Mouse (Mus musculus) midbrain, embryonic 14.5 days (tissue): ENCODE results near the gene Apbb2. TPM values are rescaled to one million over a fixed set of nuclear protein-coding genes. Genes with fewer than 3 reads are reported as not detected.

ENCODE experiments used
- ATAC-seq: fragments of 200-750 bp; cut with Nextera tagmentation; 2 replicates; pipeline ENCODE4 v1.8.0; 2017; ENCODE audit warnings: moderate number of reproducible peaks, moderate library complexity; ENCODE audit not compliant: low FRiP score, low TSS enrichment
- DNase-seq: peaks from one replicate; pipeline ENCODE4 v3.0.0-alpha.2; 2015
- H3K27ac ChIP-seq: fragments of 300-500 bp; sonication (generic); replicated peaks from 2 replicates; pipeline ENCODE4 v1.5.1; 2014; ENCODE audit warnings: mild to moderate bottlenecking, low read depth, low read length, moderate library complexity
- H3K27me3 ChIP-seq: fragments of 300-500 bp; sonication (generic); 2 replicates; pipeline ENCODE4 v1.6.1; 2014; ENCODE audit warnings: low read length, control low read depth, mixed read lengths; ENCODE audit not compliant: control insufficient read depth, insufficient read depth
- H3K36me3 ChIP-seq: fragments of 300-500 bp; sonication (generic); 2 replicates; pipeline ENCODE4 v1.6.1; 2014; ENCODE audit warnings: low read length, control low read depth; ENCODE audit not compliant: control insufficient read depth, insufficient read depth
- H3K4me1 ChIP-seq: fragments of 300-500 bp; sonication (generic); 2 replicates; pipeline ENCODE4 v1.6.1; 2014; ENCODE audit warnings: mild to moderate bottlenecking, antibody characterized with exemption, low read length, control low read depth; ENCODE audit not compliant: control insufficient read depth, insufficient read depth
- H3K4me2 ChIP-seq: fragments of 300-500 bp; sonication (generic); 2 replicates; pipeline ENCODE4 v1.6.1; 2014; ENCODE audit warnings: mild to moderate bottlenecking, low read length, moderate library complexity
- H3K4me3 ChIP-seq: fragments of 300-500 bp; sonication (generic); replicated peaks from 2 replicates; pipeline ENCODE4 v1.5.1; 2014; ENCODE audit warnings: low read depth, low read length
- H3K9ac ChIP-seq: fragments of 300-500 bp; sonication (generic); replicated peaks from 2 replicates; pipeline ENCODE4 v1.6.1; 2014; ENCODE audit warnings: mild to moderate bottlenecking, low read length, moderate library complexity
- H3K9me3 ChIP-seq: fragments of 300-500 bp; sonication (generic); 2 replicates; pipeline ENCODE4 v1.6.1; 2016; ENCODE audit warnings: low read length, control low read depth, mixed read lengths; ENCODE audit not compliant: control insufficient read depth
- WGBS: fragments of 180-500 bp; shearing (Covaris S2); extraction: QIAGEN DNeasy Blood & Tissue Kit; methylation state at CpG from one replicate; pipeline ENCODE4 v1.1.7; 2014; 5-methylcytosine and 5-hydroxymethylcytosine counted together
- polyA plus RNA-seq: library from polyadenylated mRNA; unstranded; fragments of >200 nt; fragmentation: Nextera tagmentation; extraction: Ambion mirVana; gene quantifications from 2 replicates; pipeline ENCODE4 v1.2.1, GENCODE M21; 2014

Gene Apbb2
- polyA plus RNA-seq, 1 experiment from 2014 or later = 116 TPM

- WGBS = 74% methylated on average over 5 of the region's 5 CpGs
- H3K36me3 ChIP-seq = no peaks in the 10 kb centered on the region
- no peak overlapping the region for H3K4me2 ChIP-seq
- H3K4me3 ChIP-seq = no peak overlapping the region
- H3K9ac ChIP-seq = no peak overlapping the region
- no peaks in the 10 kb centered on the region for H3K27me3 ChIP-seq
- DNase-seq (no peak), ATAC-seq (no peak)
- H3K9me3 ChIP-seq = no peaks in the 10 kb centered on the region
- peaks cover 7% of the 10 kb centered on the region; the same call in 1 of the 2 replicates for H3K4me1 ChIP-seq
- no peak overlapping the region for H3K27ac ChIP-seq
These were observed 227.3 kb downstream of the Apbb2 start for GRCm38 (mm10) chr5:66391299-66391698.

- Histone ChIP-seq H3K4me2 (no peak overlapping the region), H3K9ac (no peak overlapping the region), H3K4me3 (no peak overlapping the region), H3K36me3 (no peaks in the 10 kb centered on the region), H3K27ac (no peak overlapping the region), H3K4me1 (peaks cover 7% of the 10 kb centered on the region; the same call in 1 of the 2 replicates), H3K9me3 (no peaks in the 10 kb centered on the region), H3K27me3 (no peaks in the 10 kb centered on the region)
- DNase-seq (no peak), ATAC-seq (no peak)
- WGBS = 78% methylated on average over 6 of the region's 6 CpGs
These were observed 228.0 kb downstream of the Apbb2 start for GRCm38 (mm10) chr5:66390567-66390966.

GRCm38 (mm10) chr5:66387481-66387880 is 231.1 kb downstream of the Apbb2 start:
- 57% methylated on average over 8 of the region's 8 CpGs for WGBS
- Histone ChIP-seq H3K36me3 (no peaks in the 10 kb centered on the region), H3K4me3 (no peak overlapping the region), H3K4me1 (peaks cover 10% of the 10 kb centered on the region), H3K4me2 (no peak overlapping the region), H3K9ac (no peak overlapping the region), H3K27me3 (no peaks in the 10 kb centered on the region), H3K27ac (peak overlapping the region; percentile 60), H3K9me3 (no peaks in the 10 kb centered on the region)
- peak; percentile 85 for DNase-seq
- ATAC-seq = no peak

GRCm38 (mm10) chr5:66385636-66386035 is 232.9 kb downstream of the Apbb2 start:
- Histone ChIP-seq H3K27me3 (no peaks in the 10 kb centered on the region), H3K4me2 (no peak overlapping the region), H3K4me3 (no peak overlapping the region), H3K9me3 (no peaks in the 10 kb centered on the region), H3K4me1 (peaks cover 8% of the 10 kb centered on the region; the same call in 1 of the 2 replicates), H3K36me3 (no peaks in the 10 kb centered on the region), H3K9ac (no peak overlapping the region), H3K27ac (no peak overlapping the region)
- ATAC-seq (0 out of 2 replicates have a peak, but pooled peaks have one; percentile 38), DNase-seq (peak; percentile 81)
- 44% methylated on average over 3 of the region's 3 CpGs for WGBS

GRCm38 (mm10) chr5:66384806-66385446 is 233.7 kb downstream of the Apbb2 start:
- Histone ChIP-seq H3K27ac (no peak overlapping the region), H3K4me2 (no peak overlapping the region), H3K4me3 (no peak overlapping the region), H3K9me3 (no peaks in the 10 kb centered on the region), H3K27me3 (no peaks in the 10 kb centered on the region), H3K36me3 (no peaks in the 10 kb centered on the region), H3K4me1 (peaks cover 8% of the 10 kb centered on the region; the same call in 1 of the 2 replicates), H3K9ac (no peak overlapping the region)
- no peak for ATAC-seq
- 71% methylated on average over 6 of the region's 6 CpGs for WGBS
- DNase-seq = no peak

GRCm38 (mm10) chr5:66384114-66384513 is 234.5 kb downstream of the Apbb2 start:
- DNase-seq (no peak), ATAC-seq (no peak)
- Histone ChIP-seq H3K27me3 (no peaks in the 10 kb centered on the region), H3K36me3 (no peaks in the 10 kb centered on the region), H3K27ac (no peak overlapping the region), H3K4me2 (no peak overlapping the region), H3K9ac (no peak overlapping the region), H3K9me3 (no peaks in the 10 kb centered on the region), H3K4me3 (no peak overlapping the region), H3K4me1 (peaks cover 8% of the 10 kb centered on the region; the same call in 1 of the 2 replicates)
- 83% methylated on average over 5 of the region's 5 CpGs for WGBS

GRCm38 (mm10) chr5:66382111-66382510 is 236.5 kb downstream of the Apbb2 start:
- no peaks in the 10 kb centered on the region for H3K27me3 ChIP-seq
- 97% methylated on average over 1 of the region's 1 CpGs for WGBS
- DNase-seq = no peak
- no peak overlapping the region for H3K4me3 ChIP-seq
- ATAC-seq = no peak
- no peaks in the 10 kb centered on the region for H3K9me3 ChIP-seq
- H3K4me2 ChIP-seq = no peak overlapping the region
- H3K9ac ChIP-seq = no peak overlapping the region
- H3K4me1 ChIP-seq = peaks cover 4% of the 10 kb centered on the region; the same call in 1 of the 2 replicates
- H3K27ac ChIP-seq = no peak overlapping the region
- no peaks in the 10 kb centered on the region for H3K36me3 ChIP-seq

- no peak overlapping the region for H3K4me3 ChIP-seq
- WGBS = 87% methylated on average over 6 of the region's 6 CpGs
- H3K27ac ChIP-seq = no peak overlapping the region
- no peaks in the 10 kb centered on the region; the same call in 1 of the 2 replicates for H3K4me1 ChIP-seq
- H3K9ac ChIP-seq = no peak overlapping the region
- H3K9me3 ChIP-seq = no peaks in the 10 kb centered on the region
- no peaks in the 10 kb centered on the region for H3K27me3 ChIP-seq
- DNase-seq (no peak), ATAC-seq (no peak)
- H3K4me2 ChIP-seq = no peak overlapping the region
- no peaks in the 10 kb centered on the region for H3K36me3 ChIP-seq
These were observed 239.6 kb downstream of the Apbb2 start for GRCm38 (mm10) chr5:66378968-66379367.

- DNase-seq (no peak), ATAC-seq (no peak)
- WGBS = 73% methylated on average over 14 of the region's 14 CpGs
- Histone ChIP-seq H3K4me1 (peaks cover 6% of the 10 kb centered on the region), H3K36me3 (no peaks in the 10 kb centered on the region), H3K9ac (no peak overlapping the region), H3K9me3 (no peaks in the 10 kb centered on the region), H3K27ac (no peak overlapping the region), H3K4me3 (no peak overlapping the region), H3K4me2 (no peak overlapping the region), H3K27me3 (no peaks in the 10 kb centered on the region)
These were observed 241.9 kb downstream of the Apbb2 start for GRCm38 (mm10) chr5:66376589-66377270.
